31 mouse cellular contexts compared by ENCODE assay signal in genomic region chr4:89697951-89698350, GRCm38 (mm10). TPM values are rescaled to one million over a fixed set of nuclear protein-coding genes. Genes with fewer than 3 reads are reported as not detected.
"Had no signal": no experiment of that assay in that cellular context is flagged by ENCODE, and none has a peak within 500 bp of the region (broad histone marks: within the 10 kb centered on the region; RNA-seq: fewer than 3 reads in every experiment).

No protein-coding gene starts in this region.

- H3K9me3 ChIP-seq: heart, embryonic 13.5 days; heart, embryonic 15.5 days; hindbrain, embryonic 10.5 days; hindbrain, embryonic 13.5 days; hindbrain, embryonic 15.5 days; intestine, embryonic 15.5 days; limb, embryonic 10.5 days; limb, embryonic 12.5 days; liver, embryonic 13.5 days; liver, embryonic 15.5 days had no signal

- H3K4me2 ChIP-seq: heart, embryonic 11.5 days; heart, embryonic 13.5 days; heart, embryonic 15.5 days; hindbrain, embryonic 13.5 days; hindbrain, embryonic 15.5 days; intestine, embryonic 15.5 days; limb, embryonic 12.5 days; liver, embryonic 11.5 days; liver, embryonic 13.5 days; liver, embryonic 15.5 days had no signal

- H3K9ac ChIP-seq: heart, embryonic 13.5 days; heart, embryonic 15.5 days; hindbrain, embryonic 13.5 days; hindbrain, embryonic 15.5 days; intestine, embryonic 15.5 days; limb, embryonic 12.5 days; liver, embryonic 13.5 days; liver, embryonic 15.5 days had no signal

- H3K27me3 ChIP-seq: heart, embryonic 13.5 days; heart, embryonic 15.5 days; hindbrain, embryonic 13.5 days; hindbrain, embryonic 15.5 days; intestine, embryonic 15.5 days; limb, embryonic 12.5 days; liver, embryonic 13.5 days; liver, embryonic 15.5 days had no signal

- H3K4me1 ChIP-seq: heart, embryonic 13.5 days; heart, embryonic 15.5 days; hindbrain, embryonic 10.5 days; hindbrain, embryonic 13.5 days; hindbrain, embryonic 15.5 days; intestine, embryonic 15.5 days; limb, embryonic 10.5 days; limb, embryonic 12.5 days; liver, embryonic 13.5 days; liver, embryonic 15.5 days had no signal

- H3K36me3 ChIP-seq: heart, embryonic 13.5 days; heart, embryonic 15.5 days; hindbrain, embryonic 10.5 days; hindbrain, embryonic 13.5 days; hindbrain, embryonic 15.5 days; intestine, embryonic 15.5 days; limb, embryonic 10.5 days; limb, embryonic 12.5 days; liver, embryonic 13.5 days; liver, embryonic 15.5 days had no signal

- H3K27ac ChIP-seq: heart, adult 2 months; heart, embryonic 13.5 days; heart, embryonic 15.5 days; hindbrain, embryonic 10.5 days; hindbrain, embryonic 13.5 days; hindbrain, embryonic 15.5 days; intestine, embryonic 15.5 days; layer of hippocampus, adult 2 months; left cerebral cortex, adult 2 months; limb, embryonic 10.5 days; limb, embryonic 12.5 days; liver, embryonic 13.5 days; liver, embryonic 15.5 days had no signal

- DNase-seq: gastrocnemius, postnatal 14 days; gastrocnemius, postnatal 36 days; heart, adult 11 months; heart, adult 2 months; heart, postnatal 4 days; kidney, adult 18-20 months; kidney, adult 8-10 months; kidney, postnatal 10 days; kidney, postnatal 25 days; kidney, postnatal 4 days; liver; liver, embryonic 13.5 days had no signal

- H3K4me3 ChIP-seq: heart, adult 2 months; heart, embryonic 13.5 days; heart, embryonic 15.5 days; hindbrain, embryonic 10.5 days; hindbrain, embryonic 13.5 days; hindbrain, embryonic 15.5 days; intestine, embryonic 15.5 days; layer of hippocampus, adult 2 months; left cerebral cortex, adult 2 months; limb, embryonic 10.5 days; limb, embryonic 12.5 days; liver, embryonic 13.5 days; liver, embryonic 15.5 days had no signal

- ATAC-seq: inflammation-experienced regulatory T-cells, adult 6 months; intestine, embryonic 15.5 days; intestine, postnatal 0 days had no signal

RNA-seq across cellular contexts. Expression of gene Dmrta1, which starts 18.7 kb away (rescaled TPM):
- total RNA-seq: gastrocnemius, adult 18-20 months; gastrocnemius, adult 8-10 months; gastrocnemius, postnatal 14 days; gastrocnemius, postnatal 36 days; heart, adult 2 months; heart, postnatal 25 days had no signal
- polyA plus RNA-seq: heart, adult 2 months; inflammation-experienced regulatory T-cells, adult 6 months; intestine, postnatal 0 days; kidney, embryonic 16.5 days; liver, embryonic 11.5 days; liver, embryonic 13.5 days; liver, embryonic 15.5 days had no signal
